Mouse (Mus musculus) G1E-ER4 (cell line): ENCODE data around the gene Gse1. TPM values are rescaled to one million over a fixed set of nuclear protein-coding genes. Genes with fewer than 3 reads are reported as not detected.

Experiments used
- GATA1 ChIP-seq: IDR thresholded peaks from one replicate; pipeline ENCODE4 v1.8.0; 2012; ENCODE audit warnings: low read length, inconsistent platforms
- polyA plus RNA-seq: library from polyadenylated mRNA; stranded (reverse); fragments of >175 nt; gene quantifications from 2 replicates; pipeline ENCODE4 v1.2.3, GENCODE M21; 2012

The Gse1 gene
- polyA plus RNA-seq, 1 experiment = 139 TPM

DNA sequence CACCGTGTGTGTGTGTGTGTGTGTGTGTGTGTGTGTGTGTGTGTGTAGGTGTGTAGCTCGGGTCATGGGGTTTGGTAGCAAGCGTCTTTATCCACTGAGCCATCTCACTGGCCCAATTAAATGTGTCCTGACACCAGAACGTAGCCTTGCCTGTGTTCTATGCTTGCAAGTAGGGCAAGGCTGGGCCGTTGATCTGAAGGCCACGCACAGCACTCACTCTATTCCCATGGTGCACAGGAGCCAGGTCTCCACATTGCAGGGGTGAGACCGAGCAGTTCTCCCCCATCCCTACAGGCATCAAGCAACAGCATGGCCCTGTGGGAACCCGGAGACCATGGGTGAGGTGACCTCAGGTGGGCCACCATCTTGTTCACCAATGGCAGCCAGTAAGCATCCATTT is 194.0 kb downstream of the Gse1 start:
- TF ChIP-seq GATA1 = no peak

DNA sequence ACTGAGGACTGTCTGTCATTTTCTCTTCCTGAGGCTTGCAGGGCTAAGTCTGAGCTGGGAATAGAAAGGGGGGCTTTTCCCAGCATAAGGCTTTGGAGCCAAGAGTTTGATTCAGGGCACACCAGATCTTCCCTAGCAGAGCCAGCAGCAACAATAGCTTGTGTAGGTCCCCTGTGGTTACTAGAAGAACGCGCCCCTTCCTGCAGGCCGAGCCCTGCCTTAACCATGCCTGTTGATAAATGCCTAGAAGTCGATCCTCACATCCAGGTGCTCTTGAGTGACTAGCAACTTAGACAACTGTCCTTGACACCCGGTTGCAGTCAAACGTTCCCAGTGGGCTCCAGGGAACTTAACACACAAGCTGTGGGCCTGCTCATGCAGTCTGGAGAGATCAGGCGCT is 195.3 kb downstream of the Gse1 start:
- no peak for TF ChIP-seq GATA1

DNA sequence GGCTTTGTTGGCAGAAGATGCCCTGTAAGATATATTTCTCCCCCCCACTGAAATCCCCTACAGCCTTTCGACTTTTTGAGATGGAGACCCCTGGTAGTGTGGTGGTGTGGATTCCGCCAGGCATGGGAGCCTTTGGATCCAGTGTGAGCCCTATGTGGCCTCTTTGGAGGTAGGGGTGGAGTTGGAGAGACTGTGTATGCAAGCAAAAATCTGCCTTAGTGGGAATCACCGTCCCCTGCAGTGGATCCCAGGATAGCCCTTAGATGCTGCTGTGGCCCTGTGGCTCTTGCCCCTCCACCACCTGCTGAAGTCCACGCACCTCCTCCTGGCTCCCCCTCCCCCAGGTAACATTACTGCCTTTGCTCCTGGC is 196.6 kb downstream of the Gse1 start:
- no peak for TF ChIP-seq GATA1

DNA sequence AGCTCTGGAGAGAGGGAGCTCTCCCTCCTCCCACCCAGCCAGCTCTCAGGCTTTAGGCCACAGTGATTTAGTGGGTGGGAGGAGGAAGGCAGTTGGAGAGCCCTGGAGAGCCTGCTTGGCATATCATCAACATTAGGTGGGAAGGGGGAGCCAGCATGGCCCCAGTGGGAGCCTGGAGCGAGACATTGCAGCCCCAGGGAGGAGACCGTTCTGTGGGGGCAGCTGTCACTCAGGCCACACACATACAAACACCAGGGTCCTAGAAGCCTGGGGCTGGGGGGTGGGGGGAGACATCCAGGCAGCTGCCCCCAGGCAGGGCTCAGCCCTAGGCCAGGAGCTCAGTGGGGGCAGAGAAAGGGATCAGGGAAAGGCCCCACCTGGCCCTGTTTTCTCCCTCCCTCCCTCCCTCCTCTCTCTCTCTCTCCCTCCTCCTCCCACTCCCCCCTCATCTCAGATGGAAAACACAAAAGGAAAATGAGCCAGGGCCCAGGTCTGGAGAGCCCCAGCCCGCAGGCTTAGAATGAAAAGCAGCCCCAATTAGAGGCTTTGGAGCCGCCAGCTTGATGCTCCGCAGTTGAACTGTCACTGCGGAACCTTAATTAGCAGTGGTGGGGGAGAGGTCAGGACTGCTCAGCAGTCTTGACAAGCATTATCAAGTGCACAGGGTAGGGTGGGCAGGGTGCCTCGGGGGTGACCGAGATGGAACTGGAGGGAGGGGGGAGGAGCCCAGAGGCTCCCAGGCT is 197.1 kb downstream of the Gse1 start:
- no peak for TF ChIP-seq GATA1

DNA sequence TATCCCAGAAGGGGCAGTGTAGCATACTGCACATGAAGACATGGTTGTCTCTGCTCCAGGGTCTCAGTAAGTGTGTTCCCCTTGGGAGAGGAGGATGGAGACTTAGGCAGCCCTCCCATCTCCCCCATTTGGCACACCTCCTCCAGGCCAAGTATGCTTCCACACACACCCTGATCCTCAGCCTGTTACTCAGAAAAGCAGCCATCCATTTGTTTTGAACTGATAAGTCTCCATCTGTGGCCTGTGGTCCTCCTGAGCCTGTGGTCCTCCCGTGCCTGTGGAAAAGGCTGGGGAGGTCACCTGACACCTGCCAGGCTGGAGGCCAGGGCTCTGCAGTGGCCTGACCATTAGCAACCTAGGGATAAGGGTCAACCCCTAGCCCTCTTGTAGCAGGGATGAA is 197.8 kb downstream of the Gse1 start:
- no peak for TF ChIP-seq GATA1

DNA sequence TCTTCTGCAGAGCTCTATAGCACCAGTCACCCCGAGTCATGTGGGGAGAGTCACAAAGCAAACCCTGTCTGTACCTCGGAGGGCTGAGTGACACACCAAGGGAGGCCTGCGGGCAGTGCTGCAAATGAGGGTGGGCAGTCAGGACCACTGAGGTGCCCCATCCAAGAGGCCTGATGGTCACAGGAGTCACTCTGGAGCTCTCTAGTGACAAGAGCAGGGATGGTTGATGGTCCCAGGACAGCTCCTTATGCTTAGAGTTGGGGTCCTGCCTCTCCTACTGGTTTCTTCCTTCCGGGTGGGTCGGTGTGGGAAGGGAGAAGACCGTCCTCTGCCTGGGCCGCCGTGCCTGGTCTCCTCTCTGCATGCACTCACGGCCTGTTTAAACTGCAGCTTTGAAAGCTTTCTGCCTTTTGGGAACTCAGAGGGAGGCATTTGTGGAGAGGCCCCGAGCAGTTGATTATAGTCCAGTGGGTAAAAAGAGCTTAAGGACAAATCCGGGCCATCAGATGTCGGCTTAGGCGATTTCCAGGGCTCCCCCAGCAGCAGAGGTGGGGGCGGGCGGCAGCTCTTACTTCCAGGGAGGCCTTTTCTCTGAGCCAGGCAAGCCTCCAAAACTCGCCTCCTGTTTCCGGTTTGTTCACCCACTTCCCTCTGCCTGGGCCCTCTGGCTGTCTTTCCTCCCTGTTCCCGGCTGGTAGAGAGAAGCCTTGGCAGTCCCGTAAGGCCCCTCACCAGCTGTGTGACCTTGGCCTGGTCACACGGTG is 198.5 kb downstream of the Gse1 start:
- no peak for TF ChIP-seq GATA1

DNA sequence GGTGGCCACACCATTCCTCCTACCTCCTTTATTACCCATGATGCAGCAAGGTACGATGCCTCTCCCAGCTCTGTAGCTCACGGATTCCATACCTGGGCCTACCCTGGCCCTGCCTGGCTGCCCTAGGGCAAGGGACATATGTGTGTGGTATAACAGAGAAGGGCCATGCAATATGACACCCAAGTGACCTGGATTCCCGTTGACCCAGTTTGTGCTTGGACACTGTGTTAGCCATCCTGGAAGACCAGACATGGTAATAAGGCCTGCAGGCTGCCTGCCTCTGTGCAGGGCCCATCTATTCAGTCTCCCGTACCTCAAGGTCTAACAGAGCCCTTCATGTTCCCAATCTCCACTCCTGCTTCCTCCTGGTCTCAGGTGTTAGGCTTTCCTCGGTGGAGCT is 200.2 kb downstream of the Gse1 start:
- no peak for TF ChIP-seq GATA1

DNA sequence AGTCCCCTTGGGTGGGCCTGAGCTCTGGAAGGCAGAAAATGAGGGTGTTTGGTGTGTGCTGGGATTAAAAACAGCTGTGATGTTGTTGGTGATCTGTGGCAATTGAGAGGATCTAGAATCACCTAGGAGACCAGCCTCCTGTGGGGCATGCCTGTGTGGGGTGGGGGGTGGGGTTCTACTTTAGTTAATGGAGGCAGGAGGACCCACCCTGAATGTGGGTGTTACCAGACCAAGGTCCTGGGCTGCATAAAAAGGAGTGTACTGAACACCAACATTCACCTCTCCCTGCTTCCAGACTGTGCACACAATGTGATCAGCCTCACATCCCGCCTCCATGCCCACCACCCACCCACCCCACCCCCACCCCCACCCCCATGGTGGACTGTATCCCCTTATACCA is 200.9 kb downstream of the Gse1 start:
- no peak for TF ChIP-seq GATA1

DNA sequence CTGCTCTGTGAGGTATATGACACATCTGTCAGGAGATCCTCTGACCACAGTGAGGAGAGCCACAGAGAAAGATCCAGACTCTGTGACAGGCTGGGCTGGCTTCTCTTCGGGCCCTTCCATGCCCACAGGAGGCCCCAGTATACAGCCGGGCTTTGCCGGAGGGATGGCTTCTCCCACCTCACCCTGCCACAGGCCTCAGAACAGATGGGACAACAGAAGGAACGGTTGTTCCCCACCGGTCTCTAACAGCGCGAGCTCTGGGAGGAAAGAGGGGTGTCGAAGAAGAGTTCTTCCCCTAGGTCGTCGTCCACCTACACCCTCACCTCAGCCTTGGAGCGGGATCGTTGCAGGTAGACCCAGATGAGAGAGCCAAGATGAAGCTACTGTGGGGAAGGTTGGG is 202.8 kb downstream of the Gse1 start:
- TF ChIP-seq GATA1 = no peak

DNA sequence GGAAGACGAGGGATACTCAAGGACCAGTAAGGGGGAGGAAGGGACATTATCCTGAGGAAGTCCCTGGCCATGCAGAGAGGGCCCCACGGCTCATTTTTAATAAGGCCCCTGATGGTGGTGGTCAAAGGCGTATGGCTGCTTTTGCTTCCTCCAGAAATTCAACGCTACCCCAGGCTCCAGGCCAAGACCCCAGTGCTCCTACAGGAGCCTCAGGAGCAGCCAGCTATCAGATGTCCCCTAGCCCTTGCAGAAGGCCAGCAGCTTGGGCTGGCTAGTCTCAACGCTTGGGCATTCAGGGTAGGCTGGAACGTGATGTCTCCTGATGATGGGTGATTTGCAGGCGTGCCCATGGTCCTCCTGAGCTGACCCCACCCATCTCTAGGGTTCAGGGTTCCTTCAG is 204.2 kb downstream of the Gse1 start:
- no peak for TF ChIP-seq GATA1

DNA sequence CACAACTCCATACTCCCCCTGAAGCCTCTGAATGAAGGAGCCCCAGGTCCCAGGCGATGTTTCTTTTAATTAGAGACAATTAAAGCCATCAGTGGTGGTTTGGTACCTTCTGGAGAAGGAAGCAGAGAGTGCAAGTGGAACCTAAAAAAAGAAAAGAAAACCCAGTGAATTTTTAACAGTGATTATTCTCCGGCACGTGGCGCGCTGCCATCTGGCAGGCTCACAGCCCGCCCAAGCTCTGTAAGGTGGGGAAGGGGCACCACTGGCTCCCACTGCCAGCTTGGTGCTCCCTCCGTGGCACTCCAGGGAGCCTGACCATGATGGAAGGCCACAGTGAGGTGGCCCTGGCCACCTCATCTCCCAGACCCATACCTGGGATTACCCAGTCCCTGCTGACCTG is 204.9 kb downstream of the Gse1 start:
- TF ChIP-seq GATA1 = no peak

DNA sequence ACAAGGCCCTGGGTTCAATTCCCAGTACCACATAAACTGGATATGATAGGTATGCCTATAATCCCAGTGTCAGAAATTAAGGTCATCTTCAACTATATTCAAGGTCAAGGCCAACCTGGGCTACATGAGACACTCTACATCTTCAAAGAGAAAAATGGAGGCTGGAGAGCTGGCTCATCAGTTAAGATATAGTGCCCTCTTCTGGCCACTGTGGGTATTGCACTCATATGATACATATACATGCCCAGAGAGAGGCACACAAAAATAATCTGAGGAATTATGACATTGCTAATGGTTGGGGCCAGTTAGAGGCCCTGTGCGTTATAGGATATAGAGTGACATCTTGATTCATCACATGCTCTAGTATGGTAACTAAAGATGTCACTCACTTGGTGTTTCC is 205.5 kb downstream of the Gse1 start:
- TF ChIP-seq GATA1 = no peak

DNA sequence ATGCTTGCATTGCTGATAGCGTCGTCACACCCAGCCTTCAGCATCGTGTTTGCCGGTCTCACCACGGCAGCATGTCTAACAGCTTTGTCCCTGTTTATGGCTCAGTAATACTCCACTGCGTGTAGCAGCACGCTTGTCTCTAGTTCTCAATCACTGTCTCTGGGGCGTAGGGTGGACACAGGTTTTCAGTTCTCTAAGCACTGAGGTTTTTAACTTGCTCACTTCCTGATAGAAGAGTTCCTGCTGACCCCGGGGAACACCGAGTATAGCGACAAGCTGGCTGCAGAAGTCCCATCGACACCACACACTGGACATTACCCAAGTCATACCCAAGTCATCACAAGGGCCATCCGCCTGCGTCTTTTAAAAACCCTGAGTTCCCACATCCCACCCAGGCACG is 207.5 kb downstream of the Gse1 start:
- TF ChIP-seq GATA1 = no peak

DNA sequence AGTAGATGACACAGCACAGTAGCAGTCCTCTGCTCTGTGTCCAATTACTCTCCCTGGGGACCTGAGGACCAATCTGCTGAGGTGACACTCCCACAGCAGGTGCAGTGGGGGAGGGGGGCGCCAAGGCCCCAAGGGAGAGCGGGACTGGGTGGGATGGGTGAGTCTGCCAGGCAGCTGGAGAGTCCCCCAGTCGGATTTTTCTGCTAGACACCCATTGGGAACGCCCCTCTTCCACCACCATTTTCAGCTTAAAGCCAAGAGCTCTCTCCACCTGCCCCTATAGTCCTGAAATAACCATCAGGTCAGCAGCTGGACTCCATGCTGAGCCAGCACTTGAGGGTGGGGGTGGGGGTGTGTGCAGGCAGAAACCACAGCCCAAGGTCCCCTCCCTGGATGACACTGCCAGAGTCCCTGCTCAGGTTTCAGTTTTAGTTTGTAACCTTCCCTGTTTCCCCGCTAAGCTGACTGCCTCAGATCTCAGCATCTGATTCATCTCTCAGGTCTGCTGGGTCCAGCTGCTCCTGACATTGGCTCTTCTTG is 208.3 kb downstream of the Gse1 start:
- TF ChIP-seq GATA1 = no peak

DNA sequence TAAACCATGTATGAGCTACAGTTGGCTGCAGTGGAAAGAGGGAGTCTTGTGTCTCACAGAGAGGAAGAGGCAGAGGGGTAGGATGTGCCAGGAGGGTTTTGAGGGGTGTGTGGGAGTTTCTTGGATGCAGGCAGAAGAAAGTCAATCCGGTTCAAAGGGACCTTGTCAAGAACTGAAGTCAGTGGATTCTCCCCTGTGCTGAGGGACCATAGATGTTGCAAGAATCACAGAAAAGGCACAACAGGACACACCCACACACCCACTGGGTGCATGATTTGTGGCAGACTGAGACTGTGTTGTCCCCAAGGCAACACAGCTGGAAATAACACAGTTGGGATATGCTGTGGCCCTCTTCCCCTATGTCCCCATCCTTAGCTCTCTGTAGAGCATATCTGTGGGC is 209.0 kb downstream of the Gse1 start:
- no peak for TF ChIP-seq GATA1

DNA sequence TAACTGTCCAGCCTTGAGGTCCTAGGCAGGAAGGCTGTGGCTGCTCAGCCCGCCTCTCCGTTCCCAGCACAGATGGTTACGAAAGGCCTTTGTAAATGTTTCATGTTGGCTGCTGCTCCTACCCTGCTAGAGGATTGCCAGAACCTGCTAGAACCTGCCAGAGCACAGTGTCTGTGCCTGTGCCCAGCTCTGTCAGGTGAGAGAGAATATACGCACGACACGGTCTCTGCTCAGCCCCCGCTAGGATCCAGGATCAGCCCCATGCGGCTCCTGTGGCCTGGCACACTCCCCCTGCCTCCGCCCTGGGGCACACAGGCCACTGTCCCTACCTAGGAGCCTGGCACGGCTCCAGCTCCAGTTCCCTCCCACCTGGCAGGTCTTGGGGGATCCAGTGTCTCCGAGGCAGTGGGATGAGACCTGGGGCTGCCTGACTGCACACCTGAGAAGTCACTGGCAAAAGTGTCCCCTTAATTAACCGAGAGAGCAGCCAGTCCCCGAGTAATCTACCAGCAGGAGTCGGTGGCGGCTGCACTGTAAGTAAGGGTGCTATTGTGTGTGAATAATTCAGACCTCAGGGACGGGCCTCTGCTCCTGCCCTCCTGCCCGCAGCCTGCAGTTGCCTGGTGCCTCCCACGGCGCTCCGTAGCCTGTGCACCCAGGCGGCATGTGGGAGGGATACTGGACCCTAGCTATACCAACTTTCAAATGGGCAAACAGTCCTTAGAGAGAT is 209.6 kb downstream of the Gse1 start:
- no peak for TF ChIP-seq GATA1

DNA sequence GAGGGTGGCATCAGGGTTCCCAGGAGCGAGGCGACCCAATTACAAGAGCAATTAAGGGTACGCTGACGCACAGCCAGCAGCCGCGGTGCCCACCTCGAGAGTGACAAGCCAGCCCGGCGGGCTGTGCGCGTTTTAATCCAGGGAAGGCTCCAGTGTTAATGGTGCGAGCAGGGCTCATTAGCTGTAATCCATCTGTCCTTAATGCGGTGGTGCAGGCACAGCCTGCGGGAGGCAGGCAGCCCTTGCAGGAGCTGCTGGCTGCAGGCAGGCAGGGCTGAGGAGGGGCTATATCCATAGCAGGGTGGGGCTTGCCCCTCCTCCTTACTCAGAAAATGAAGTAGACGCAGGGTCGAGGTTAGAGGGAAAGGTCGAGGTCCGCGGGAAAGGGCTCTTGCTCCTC is 211.1 kb downstream of the Gse1 start:
- TF ChIP-seq GATA1 = no peak
